Mouse (Mus musculus) retina, postnatal 1 day (tissue): ENCODE results near the gene Rbm3.
"Not testable (repeated sequence)": the region's sequence is repeated elsewhere in the genome, so short reads cannot be mapped to it uniquely, and the experiment has no call there.

Experiments
- DNase-seq: peaks from one replicate; pipeline ENCODE4 v3.0.0-alpha.2; 2012

Gene Rbm3

GRCm38 (mm10) chrX:8125235-8125634 lies 20.4 kb downstream of the Rbm3 start:
- no peak for DNase-seq

GRCm38 (mm10) chrX:8123821-8124470 lies 21.7 kb downstream of the Rbm3 start:
- DNase-seq = no peak

- no peak for DNase-seq
Measured at GRCm38 (mm10) chrX:8117264-8117663, 28.4 kb downstream of the Rbm3 start.

- no peak for DNase-seq
Measured at GRCm38 (mm10) chrX:8115275-8115674, 30.4 kb downstream of the Rbm3 start.

- DNase-seq = no peak
Measured at GRCm38 (mm10) chrX:8105019-8105418, 40.7 kb downstream of the Rbm3 start.

- DNase-seq = no peak
Measured at GRCm38 (mm10) chrX:8102213-8102668, 43.4 kb downstream of the Rbm3 start.

GRCm38 (mm10) chrX:8101017-8101416 lies 44.7 kb downstream of the Rbm3 start:
- DNase-seq = peak; percentile 91

- no peak for DNase-seq
Measured at GRCm38 (mm10) chrX:8099435-8099834, 46.2 kb downstream of the Rbm3 start.

- peak; percentile 97 for DNase-seq
Measured at GRCm38 (mm10) chrX:8096787-8097242, 48.9 kb downstream of the Rbm3 start.

- DNase-seq = not testable (repeated sequence)
Measured at GRCm38 (mm10) chrX:8096068-8096786, 49.5 kb downstream of the Rbm3 start.

- DNase-seq = no peak
Measured at GRCm38 (mm10) chrX:8095546-8095945, 50.1 kb downstream of the Rbm3 start.

GRCm38 (mm10) chrX:8090954-8091347 lies 54.7 kb downstream of the Rbm3 start:
- DNase-seq = not testable (repeated sequence)

GRCm38 (mm10) chrX:8090346-8090953 lies 55.2 kb downstream of the Rbm3 start, which contains the start of gene Was:
TSS of gene Was (minus strand) at chrX:8090498.
- no peak for DNase-seq

- DNase-seq = no peak
Measured at GRCm38 (mm10) chrX:8089746-8090145, 55.9 kb downstream of the Rbm3 start.
